Mouse (Mus musculus) layer of hippocampus, adult 2 months (tissue): ENCODE measurements around the gene Nlk. TPM values are rescaled to one million over a fixed set of nuclear protein-coding genes. Genes with fewer than 3 reads are reported as not detected.

Experiments used
- DNase-seq, 2 experiments: peaks; one replicate each; pipeline ENCODE4 v3.0.0; 2022; ENCODE audit warnings: low spot score in 2 of 2
- H3K27ac ChIP-seq: fragments of 200-600 bp; 2 replicates; pipeline ENCODE4 v1.8.1; 2022
- H3K4me3 ChIP-seq: fragments of 200-600 bp; 2 replicates; pipeline ENCODE4 v1.8.1; 2022; ENCODE audit warnings: mild to moderate bottlenecking
- CTCF ChIP-seq: fragments of 200-600 bp; conservative IDR thresholded peaks from 2 replicates; pipeline ENCODE4 v1.8.1; 2022; ENCODE audit warnings: antibody characterized with exemption, mild to moderate bottlenecking, moderate library complexity
- total RNA-seq, 2 experiments: library from RNA; stranded (reverse); gene quantifications; 2 replicates each; pipeline ENCODE4 v1.2.3; 2021

Gene Nlk
- total RNA-seq, 2 experiments from 2014 or later: 39.3 to 43.0 TPM

DNA sequence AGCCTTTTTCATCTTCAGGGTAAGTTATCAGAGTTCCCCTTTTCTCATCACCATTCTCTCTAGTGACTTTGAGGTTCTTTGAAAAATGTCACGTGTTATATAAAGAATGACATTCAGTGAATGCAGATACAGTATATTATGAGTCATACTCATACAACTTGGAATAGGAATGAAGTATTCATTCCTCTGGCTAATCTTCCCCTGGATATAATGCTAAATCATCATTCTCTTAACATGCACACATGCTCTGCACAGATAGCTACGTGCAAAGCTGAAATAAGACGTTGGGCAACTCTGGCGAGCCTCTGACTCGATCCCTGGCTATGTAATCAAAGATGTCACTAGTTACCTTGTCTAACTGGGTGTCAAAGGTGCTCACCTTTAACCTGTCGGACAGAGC lies 125.3 kb downstream of the Nlk start:
- no peak for DNase-seq
- Histone ChIP-seq H3K4me3 (no peak overlapping the region), H3K27ac (no peak overlapping the region)
- TF ChIP-seq CTCF: no peak

DNA sequence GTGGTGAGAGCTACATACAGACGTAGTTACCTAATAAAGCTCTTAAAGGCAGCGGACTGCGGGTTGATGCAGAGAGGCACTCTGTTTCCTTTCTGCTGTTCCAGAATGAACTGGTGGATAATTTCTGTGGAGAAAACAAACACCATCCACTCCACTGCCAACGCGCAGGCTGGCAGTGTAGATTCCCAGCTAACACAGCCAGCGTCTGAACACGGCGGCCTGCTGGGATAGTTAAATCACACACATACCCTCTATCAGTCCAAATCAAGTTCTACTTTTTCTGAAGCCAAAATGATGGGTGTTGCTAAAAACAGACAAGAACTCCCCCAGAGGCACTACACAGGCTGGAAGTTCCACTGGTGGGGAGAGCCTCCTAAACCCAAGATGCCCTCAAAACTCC lies 125.7 kb downstream of the Nlk start:
- Histone ChIP-seq H3K27ac (no peak overlapping the region), H3K4me3 (no peak overlapping the region)
- no peak for TF ChIP-seq CTCF
- DNase-seq: peak; percentile 43

DNA sequence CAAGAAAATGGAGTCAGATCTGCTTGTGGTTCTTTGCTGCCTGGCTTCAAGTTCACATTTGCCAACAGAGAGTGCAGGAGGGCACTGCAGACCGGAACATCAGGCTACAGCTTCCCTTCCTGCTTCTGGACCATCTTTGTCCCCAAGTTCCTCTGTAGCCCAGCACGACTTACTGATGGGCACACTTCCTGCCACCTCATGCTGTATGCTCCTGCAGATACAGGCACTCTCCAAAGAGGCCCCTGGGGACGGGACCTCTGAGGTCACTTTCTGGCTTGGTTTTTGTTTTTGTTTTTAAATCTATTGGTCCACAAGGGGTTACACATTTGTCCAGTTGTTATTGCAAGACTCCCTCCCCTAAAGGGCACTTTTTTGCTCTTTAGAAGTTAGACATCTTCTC lies 127.4 kb downstream of the Nlk start:
- no peak overlapping the region for H3K4me3 ChIP-seq
- no peak for TF ChIP-seq CTCF
- H3K27ac ChIP-seq: no peak overlapping the region
- DNase-seq: no peak

DNA sequence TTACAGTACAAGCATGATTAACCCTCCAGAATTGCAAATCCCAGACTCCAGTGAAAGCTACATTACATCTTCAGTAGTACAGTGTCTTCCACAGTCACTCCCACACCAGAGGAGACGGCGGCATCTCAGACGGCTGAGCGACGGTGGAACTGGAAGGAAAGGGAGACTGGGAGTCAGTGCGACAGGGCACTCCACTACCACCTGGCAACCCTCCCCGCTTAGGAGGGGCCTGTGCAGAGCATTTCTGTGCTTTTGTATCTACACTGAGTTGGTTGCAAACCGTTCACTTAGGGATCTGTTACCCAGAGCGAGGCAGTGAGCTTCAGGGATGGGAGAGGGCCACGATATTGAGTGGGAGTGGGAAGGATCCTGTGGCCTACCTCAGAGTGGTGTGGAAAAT lies 128.3 kb downstream of the Nlk start:
- no peak for TF ChIP-seq CTCF
- H3K4me3 ChIP-seq: no peak overlapping the region
- H3K27ac ChIP-seq: no peak overlapping the region
- DNase-seq: no peak

DNA sequence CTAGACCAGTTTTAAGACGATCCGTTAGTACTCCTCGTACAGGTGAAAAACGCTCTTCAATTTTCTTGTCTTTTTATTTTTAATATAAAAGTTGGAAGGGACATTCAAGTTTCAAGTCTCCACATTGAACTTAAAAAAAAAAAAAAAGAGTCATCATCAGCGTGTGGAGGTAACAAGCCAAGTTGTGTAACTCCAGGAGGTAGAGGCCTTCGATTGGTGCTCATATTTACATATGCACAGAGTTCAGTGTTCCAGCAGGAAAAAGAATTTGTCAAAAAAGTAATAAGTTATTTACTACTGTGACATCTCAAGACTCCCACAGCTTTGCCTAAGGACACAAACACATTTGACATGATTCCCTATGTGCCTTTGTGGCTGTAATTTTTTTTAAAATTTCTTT lies 129.6 kb downstream of the Nlk start:
- Histone ChIP-seq H3K27ac (no peak overlapping the region), H3K4me3 (no peak overlapping the region)
- no peak for DNase-seq
- no peak for TF ChIP-seq CTCF

DNA sequence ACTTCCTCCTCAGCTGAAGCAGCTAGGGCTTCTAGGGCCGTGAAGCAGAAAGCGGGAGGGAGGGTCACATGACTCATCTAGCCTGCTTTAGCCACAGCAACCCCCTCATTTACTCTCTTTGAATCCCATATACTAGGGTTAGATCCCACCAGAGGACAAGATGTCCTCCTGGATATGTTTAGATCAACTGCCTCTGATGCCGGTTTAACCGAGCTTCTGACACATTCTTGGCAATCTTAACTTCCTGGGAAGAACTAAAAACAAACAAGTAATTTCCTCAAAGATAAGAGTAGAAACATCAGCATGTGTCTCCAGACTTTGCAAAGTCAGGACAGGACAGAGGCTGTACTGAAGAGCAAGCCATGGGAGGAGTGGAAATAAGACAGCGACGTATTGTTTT lies 130.4 kb downstream of the Nlk start:
- no peak for DNase-seq
- TF ChIP-seq CTCF: no peak
- Histone ChIP-seq H3K27ac (peak overlapping the region; percentile 28; the same call in 1 of the 2 replicates), H3K4me3 (no peak overlapping the region)

DNA sequence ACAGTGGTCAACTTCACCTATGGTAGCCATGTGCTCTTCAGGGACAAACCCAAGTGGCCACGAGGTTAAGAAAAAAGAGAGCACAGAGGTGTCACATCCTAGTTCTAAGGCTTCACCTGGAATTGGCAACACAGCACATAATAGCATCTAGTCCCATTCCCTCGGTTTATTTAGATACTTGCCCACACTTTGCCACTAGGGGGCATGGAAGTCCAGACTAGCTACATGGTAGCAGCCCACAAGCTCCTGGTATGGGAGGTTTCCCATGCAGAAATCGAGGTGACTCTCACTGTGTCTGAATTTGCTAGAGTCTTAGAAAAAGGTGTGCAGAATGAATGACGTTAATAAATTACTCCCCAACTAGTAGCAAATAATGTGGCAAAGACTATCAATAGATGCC lies 136.7 kb downstream of the Nlk start:
- Histone ChIP-seq H3K27ac (no peak overlapping the region), H3K4me3 (no peak overlapping the region)
- TF ChIP-seq CTCF: peak; percentile 90
- DNase-seq: peak; percentile 81 to 83

DNA sequence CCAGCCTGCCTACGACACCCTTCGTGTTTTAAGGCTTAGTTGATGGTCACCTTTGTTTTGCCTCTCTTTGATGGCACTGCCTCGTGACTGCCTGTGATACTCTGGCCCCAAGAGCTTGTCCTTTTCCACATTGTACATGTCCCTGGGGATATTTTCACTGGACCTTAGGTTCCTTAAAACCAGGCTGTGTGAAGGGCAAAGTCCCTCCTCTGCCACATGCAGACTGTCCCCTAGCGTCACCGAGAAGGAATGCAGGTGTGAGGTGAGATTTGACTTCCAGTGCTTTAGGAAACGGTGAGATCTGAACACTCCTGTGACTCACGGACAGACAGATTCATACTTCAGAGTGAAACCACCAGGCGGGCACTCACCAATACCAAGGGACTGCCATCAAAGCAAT lies 139.9 kb downstream of the Nlk start:
- TF ChIP-seq CTCF: peak; percentile 64
- Histone ChIP-seq H3K27ac (no peak overlapping the region), H3K4me3 (no peak overlapping the region)
- DNase-seq: no peak

DNA sequence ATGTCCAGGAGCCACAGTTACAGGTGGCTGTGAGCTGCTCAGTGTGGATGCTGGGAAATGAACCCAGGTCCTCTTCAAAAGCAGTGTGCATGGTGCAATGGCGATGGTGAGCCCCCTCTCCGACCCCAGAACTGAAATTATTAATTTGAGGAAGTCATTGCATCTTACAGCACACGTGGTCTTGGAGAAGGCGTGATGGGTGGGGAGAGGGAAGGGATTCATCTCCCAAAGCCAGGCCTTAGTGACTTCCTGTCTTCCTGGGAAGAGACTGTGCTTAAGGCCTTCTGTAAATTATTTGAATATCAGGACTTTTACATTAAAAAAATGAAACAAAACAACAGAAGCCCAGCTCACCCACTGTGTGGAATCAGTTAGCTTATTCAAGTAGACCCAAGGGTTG lies 141.1 kb downstream of the Nlk start:
- no peak for DNase-seq
- TF ChIP-seq CTCF: no peak
- H3K27ac ChIP-seq: no peak overlapping the region

DNA sequence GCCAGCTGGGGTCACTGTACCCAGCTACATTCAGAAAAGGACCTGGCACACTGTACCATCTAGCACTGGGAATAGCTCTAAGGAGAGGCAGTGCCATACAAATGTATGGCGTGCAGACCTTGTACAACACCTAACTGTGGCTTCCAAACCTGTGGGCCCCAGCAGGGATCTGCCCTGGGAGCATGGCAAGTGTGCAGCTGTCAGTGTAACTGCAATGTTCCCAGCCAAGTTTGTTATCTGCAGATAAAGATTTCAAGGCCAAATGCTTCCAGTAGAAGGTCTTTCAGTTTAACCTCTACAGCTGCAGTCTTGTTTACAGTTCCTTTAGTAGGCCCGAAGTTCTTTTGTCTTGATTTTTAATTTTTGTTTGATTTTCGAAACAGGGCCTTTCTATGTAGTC lies 141.6 kb downstream of the Nlk start:
- DNase-seq: no peak

More for the DNA sequence above, 141.1 kb downstream of the Nlk start:
- no peak overlapping the region for H3K4me3 ChIP-seq

DNA sequence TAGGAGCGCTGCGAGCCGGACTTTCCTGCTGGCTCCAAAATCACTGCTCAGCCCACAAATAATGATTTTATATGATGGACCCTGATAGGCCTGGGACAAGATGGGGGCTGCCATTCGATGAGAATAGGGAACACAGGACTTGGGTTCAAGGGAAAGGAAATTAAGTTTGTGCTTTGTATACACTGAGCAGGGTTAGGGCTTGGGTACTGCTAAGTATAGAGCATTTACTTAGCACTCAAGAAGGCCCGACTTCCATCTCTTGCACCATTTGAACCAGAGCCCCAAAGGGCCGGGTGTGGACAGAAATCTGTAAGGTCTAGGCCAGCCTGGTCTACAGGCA lies 146.1 kb downstream of the Nlk start:
- peak overlapping the region; percentile 85 for H3K27ac ChIP-seq
- no peak for TF ChIP-seq CTCF

More for the DNA sequence above, 141.6 kb downstream of the Nlk start:
- Histone ChIP-seq H3K4me3 (no peak overlapping the region), H3K27ac (no peak overlapping the region)
- no peak for TF ChIP-seq CTCF

DNA sequence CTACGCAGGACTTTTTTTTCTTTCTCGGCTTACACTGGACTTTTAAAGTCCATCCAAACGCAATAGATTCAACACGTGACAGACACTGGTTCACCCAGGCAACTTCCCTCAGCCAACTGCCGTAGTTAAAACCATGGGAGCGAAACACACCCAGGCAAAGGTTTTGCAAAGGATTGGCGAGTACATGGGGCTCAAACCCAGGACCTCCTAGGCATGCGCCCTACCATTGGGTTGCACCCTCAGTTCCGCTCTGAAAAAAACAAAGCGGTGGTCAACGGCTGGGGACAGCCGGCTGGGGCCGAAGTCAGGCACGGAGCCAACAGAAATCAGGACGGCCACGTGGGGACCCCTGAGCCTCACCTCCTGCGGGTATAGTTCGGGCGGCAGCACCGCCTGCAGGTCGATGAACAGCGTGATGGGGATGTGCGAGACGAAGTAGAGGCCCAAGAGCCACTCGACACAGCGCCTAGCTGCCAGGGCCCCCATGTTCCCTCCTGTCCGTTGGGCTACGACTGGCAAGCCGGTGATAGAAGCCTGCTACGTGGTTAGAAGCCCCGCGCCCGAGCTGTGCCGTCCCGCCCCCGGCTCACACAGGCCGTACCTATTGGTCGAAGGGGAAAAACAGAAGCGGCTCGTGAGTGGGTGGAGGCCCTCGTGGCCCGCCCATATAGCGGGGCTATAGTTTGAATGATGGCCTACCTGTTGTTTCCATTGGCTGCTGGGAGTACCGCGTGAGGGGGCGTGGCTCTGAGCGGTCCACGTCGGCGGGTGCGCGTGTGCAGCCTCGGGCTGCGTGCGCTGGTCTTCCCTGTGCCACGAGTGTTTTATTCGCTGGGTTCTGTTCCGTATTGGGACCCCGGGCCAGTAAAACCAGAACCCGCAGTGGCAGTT lies 146.8 kb downstream of the Nlk start, which contains the start of gene Tmem97:
Gene Tmem97, minus strand, starts transcription at position 610 of the 891 bp plus-strand sequence.
- peak; percentile 35; the same call in 1 of the 2 replicates for TF ChIP-seq CTCF
- Histone ChIP-seq H3K27ac (peak within 1 kb of the TSS; percentile 85), H3K4me3 (peak within 1 kb of the TSS; percentile 89)
- DNase-seq: peak; percentile 93 to 98

More for the DNA sequence above, 146.1 kb downstream of the Nlk start:
- no peak for DNase-seq
- peak overlapping the region; percentile 89 for H3K4me3 ChIP-seq

DNA sequence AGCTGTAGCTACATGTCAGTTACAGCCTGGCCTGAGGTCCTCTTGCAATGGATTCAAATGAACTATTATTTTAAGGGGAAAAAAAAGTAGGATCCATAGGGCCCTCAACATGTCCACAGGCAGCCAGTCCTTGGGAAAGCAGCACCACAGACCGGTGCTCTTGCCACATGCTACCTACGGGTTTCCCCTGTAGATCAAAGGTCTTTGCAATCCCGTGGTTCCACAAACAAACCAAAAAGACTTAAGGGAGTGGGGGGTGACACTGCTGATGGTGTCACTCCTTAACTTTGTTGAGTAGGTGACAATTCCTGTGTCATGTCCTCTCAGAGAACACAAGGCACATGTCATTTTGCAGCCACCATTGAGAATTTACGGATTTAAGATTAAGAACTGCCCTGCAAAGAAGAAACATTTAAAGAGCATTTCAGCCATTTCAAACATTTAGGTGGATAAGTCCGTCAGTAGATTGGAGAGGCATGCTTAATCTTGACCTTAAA lies 147.6 kb downstream of the Nlk start:
- Histone ChIP-seq H3K4me3 (peak overlapping the region; percentile 89), H3K27ac (no peak overlapping the region)
- TF ChIP-seq CTCF: no peak
- DNase-seq: no peak
